Mouse (Mus musculus) liver, embryonic 15.5 days (tissue): Measurements from ENCODE around the gene Irf2. TPM values are rescaled to one million over a fixed set of nuclear protein-coding genes. Genes with fewer than 3 reads are reported as not detected.

Experiments
- ATAC-seq: fragments of 200-750 bp; cut with Nextera tagmentation; 2 replicates; pipeline ENCODE4 v1.8.0; 2017; ENCODE audit warnings: moderate number of reproducible peaks, mild to moderate bottlenecking, moderate library complexity; ENCODE audit not compliant: insufficient read depth
- H3K27ac ChIP-seq: fragments of 300-500 bp; sonication (generic); replicated peaks from 2 replicates; pipeline ENCODE4 v1.5.1; 2015; ENCODE audit warnings: mild to moderate bottlenecking, inconsistent platforms
- H3K27me3 ChIP-seq: fragments of 300-500 bp; sonication (generic); 2 replicates; pipeline ENCODE4 v1.6.1; 2015; ENCODE audit warnings: mild to moderate bottlenecking, inconsistent platforms
- H3K36me3 ChIP-seq: fragments of 300-500 bp; sonication (generic); replicated peaks from 2 replicates; pipeline ENCODE4 v1.6.1; 2015; ENCODE audit warnings: moderate library complexity, mild to moderate bottlenecking, inconsistent platforms
- H3K4me1 ChIP-seq: fragments of 300-500 bp; sonication (generic); replicated peaks from 2 replicates; pipeline ENCODE4 v1.6.1; 2015; ENCODE audit warnings: inconsistent platforms
- H3K4me2 ChIP-seq: fragments of 300-500 bp; sonication (generic); 2 replicates; pipeline ENCODE4 v1.6.1; 2015; ENCODE audit warnings: moderate library complexity, mild to moderate bottlenecking, inconsistent platforms
- H3K4me3 ChIP-seq: fragments of 300-500 bp; sonication (generic); replicated peaks from 2 replicates; pipeline ENCODE4 v1.5.1; 2015; ENCODE audit warnings: mild to moderate bottlenecking, inconsistent platforms
- H3K9ac ChIP-seq: fragments of 300-500 bp; sonication (generic); 2 replicates; pipeline ENCODE4 v1.6.1; 2015; ENCODE audit warnings: moderate library complexity, mild to moderate bottlenecking, inconsistent platforms
- H3K9me3 ChIP-seq: fragments of 300-500 bp; sonication (generic); replicated peaks from 2 replicates; pipeline ENCODE4 v1.6.1; 2016; ENCODE audit warnings: inconsistent platforms
- WGBS: fragments of 180-500 bp; shearing (Covaris S2); methylation state at CpG from one replicate; pipeline ENCODE4 v1.1.7; 2015; ENCODE audit warnings: mixed read lengths; ENCODE audit not compliant: insufficient replicate concordance; 5-methylcytosine and 5-hydroxymethylcytosine counted together
- polyA plus RNA-seq: library from polyadenylated mRNA; unstranded; fragments of >200 nt; fragmentation: Nextera tagmentation; extraction: Ambion mirVana; gene quantifications from 2 replicates; pipeline ENCODE4 v1.2.1, GENCODE M21; 2015

Irf2 gene
- polyA plus RNA-seq, 1 experiment from 2014 or later = 10.1 TPM

DNA sequence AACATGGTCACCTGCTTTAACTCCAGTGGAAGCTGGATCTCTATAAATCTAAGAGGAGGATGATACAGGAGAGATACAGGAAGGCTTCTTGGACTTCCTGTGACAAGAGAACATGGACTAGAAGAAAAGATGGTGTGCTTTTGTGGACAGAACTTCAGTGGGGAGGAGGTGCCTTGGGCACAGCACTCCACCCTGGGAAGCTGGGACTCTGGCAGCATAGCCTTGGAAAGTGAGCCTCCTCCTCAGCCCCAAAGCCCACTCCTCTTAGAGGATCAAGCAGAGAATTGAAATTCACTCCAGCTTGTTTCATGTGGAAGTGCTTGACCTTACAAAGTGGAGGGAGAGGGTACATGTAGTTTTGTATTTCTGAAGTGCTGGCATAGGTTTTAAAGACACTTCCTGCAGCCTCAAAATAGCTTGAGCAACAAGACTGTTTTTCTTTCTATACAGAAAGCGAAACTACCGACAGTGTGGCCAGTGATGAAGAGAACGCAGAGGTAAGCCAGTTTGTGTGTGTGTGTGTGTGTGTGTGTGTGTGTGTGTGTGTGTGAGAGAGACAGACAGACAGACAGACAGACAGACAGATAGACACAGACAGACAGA, 104.9 kb downstream of the Irf2 start:
- peaks cover 34% of the 10 kb centered on the region; the same call in 1 of the 2 replicates for H3K36me3 ChIP-seq
- peak overlapping the region; percentile 23 for H3K4me2 ChIP-seq
- no peaks in the 10 kb centered on the region for H3K27me3 ChIP-seq
- H3K4me1 ChIP-seq = peaks cover 47% of the 10 kb centered on the region
- H3K4me3 ChIP-seq = no peak overlapping the region
- H3K27ac ChIP-seq = peak overlapping the region; percentile 75
- peak; percentile 41; the same call in 1 of the 2 replicates for ATAC-seq
- WGBS = 39% methylated on average over 3 of the region's 3 CpGs
- no peak overlapping the region for H3K9ac ChIP-seq
- no peaks in the 10 kb centered on the region for H3K9me3 ChIP-seq

DNA sequence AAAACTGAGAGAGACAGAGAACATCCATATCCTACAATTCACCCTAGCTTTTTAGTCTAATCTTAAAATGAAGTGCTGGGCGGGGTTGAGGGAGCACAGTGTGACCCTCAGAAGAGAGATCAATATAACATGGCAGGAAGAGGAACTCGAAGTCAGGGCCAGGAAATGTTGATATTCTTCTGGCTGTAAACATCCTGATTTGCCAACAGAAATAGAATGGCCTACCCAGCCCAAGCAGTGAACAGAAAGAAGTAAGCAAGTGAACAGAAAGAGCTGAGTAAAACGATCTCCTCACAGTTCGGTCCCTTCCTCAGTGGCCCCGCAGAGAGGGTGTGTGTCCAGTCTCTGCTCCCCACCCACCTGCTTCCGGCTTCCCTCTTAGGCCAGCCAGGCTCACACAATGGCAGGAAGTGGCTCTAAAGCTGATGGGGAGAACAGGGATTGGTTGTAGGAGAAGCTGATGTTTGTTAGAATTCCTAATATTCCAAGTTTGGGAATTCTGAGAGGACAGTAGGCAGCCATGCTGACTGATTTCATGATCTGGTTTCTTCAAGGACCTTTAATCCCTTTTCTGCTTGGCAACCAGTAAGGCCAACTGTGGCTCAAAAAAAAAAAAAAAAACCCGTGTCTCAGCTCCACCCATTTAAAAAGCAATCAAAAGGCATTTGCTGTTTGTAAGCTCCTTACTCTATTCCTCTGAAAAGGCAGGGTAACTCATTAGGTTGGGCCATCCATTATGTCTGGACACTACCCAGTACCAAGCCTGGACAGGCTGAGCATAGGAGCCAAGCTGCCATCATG, 105.6 kb downstream of the Irf2 start:
- H3K4me3 ChIP-seq = no peak overlapping the region
- H3K27me3 ChIP-seq = no peaks in the 10 kb centered on the region
- peaks cover 27% of the 10 kb centered on the region; the same call in 1 of the 2 replicates for H3K36me3 ChIP-seq
- peak; percentile 63 for ATAC-seq
- peaks cover 53% of the 10 kb centered on the region for H3K4me1 ChIP-seq
- peak overlapping the region; percentile 23 for H3K4me2 ChIP-seq
- H3K9ac ChIP-seq = no peak overlapping the region
- 19% methylated on average over 7 of the region's 7 CpGs for WGBS
- H3K27ac ChIP-seq = peak overlapping the region; percentile 75
- no peaks in the 10 kb centered on the region for H3K9me3 ChIP-seq

DNA sequence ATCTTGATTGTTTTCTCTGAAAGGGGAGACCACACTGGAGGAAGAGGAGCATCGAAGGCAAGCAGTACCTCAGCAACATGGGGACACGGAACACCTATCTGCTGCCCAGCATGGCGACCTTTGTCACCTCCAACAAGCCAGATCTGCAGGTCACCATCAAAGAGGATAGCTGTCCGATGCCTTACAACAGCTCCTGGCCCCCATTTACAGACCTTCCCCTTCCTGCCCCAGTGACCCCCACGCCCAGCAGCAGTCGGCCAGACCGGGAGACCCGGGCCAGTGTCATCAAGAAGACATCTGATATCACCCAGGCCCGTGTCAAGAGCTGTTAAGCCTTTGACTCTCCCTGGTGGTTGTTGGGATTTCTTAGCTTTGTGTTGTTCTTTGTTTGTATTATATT, 106.4 kb downstream of the Irf2 start:
- peaks cover 20% of the 10 kb centered on the region; the same call in 1 of the 2 replicates for H3K36me3 ChIP-seq
- WGBS = 73% methylated on average over 9 of the region's 9 CpGs
- H3K9me3 ChIP-seq = no peaks in the 10 kb centered on the region
- H3K9ac ChIP-seq = no peak overlapping the region
- H3K27me3 ChIP-seq = no peaks in the 10 kb centered on the region
- no peak for ATAC-seq
- H3K27ac ChIP-seq = peak overlapping the region; percentile 75
- no peak overlapping the region for H3K4me3 ChIP-seq
- H3K4me2 ChIP-seq = no peak overlapping the region
- H3K4me1 ChIP-seq = peaks cover 60% of the 10 kb centered on the region

DNA sequence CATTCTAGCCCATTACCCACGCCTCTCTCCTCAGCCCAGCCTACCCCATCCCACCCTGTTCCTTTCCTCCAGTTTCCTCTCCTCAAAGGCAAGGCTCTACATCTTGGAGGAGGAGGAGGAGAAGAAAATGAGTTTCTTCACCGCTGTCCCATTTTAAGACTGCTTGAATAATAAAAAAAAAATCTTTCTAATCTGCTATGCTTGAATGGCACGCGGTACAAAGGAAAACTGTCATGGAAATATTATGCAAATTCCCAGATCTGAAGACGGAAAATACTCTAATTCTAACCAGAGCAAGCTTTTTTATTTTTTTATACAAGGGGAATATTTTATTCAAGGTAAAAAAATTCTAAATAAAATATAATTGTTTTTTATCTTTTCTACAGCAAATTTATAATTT, 107.4 kb downstream of the Irf2 start:
- Histone ChIP-seq H3K9me3 (no peaks in the 10 kb centered on the region), H3K27ac (no peak overlapping the region), H3K4me1 (peaks cover 63% of the 10 kb centered on the region), H3K4me3 (no peak overlapping the region), H3K4me2 (no peak overlapping the region), H3K36me3 (peaks cover 19% of the 10 kb centered on the region; the same call in 1 of the 2 replicates), H3K9ac (no peak overlapping the region), H3K27me3 (no peaks in the 10 kb centered on the region)
- 80% methylated on average over 5 of the region's 5 CpGs for WGBS
- ATAC-seq = no peak

DNA sequence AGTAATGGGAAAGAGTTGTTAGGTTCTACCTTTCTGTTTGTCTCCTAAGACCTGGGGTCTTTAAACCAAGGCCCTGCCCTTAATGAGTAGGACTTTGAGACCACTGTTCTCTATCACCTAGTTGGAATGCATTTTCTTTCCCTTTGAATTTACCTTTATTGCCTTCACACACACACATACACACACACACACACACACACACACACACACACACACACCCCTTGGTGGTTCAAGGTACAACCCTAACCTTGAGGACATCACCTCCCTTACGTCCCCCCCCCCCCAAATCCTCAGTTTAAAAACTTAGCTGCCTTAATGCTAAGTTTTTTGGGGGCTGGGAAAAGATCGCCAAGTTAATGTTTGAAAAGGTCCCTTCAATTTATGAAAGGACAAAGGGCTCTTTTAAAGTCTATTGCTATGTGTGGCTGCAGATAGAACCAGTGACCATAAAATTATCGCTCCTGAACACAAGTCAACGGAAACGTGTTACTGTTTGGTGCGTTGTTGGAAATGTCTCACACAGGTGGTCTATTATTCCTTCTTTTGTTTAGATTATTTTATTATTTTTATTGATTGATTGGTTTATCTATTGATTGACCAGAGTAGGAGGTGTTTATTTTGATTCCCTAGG, 108.6 kb downstream of the Irf2 start:
- H3K9me3 ChIP-seq = no peaks in the 10 kb centered on the region
- H3K36me3 ChIP-seq = peaks cover 19% of the 10 kb centered on the region; the same call in 1 of the 2 replicates
- no peak overlapping the region for H3K27ac ChIP-seq
- WGBS = 63% methylated on average over 6 of the region's 6 CpGs
- no peak overlapping the region for H3K4me2 ChIP-seq
- no peak for ATAC-seq
- no peaks in the 10 kb centered on the region for H3K27me3 ChIP-seq
- no peak overlapping the region for H3K9ac ChIP-seq
- peaks cover 51% of the 10 kb centered on the region for H3K4me1 ChIP-seq
- H3K4me3 ChIP-seq = no peak overlapping the region

DNA sequence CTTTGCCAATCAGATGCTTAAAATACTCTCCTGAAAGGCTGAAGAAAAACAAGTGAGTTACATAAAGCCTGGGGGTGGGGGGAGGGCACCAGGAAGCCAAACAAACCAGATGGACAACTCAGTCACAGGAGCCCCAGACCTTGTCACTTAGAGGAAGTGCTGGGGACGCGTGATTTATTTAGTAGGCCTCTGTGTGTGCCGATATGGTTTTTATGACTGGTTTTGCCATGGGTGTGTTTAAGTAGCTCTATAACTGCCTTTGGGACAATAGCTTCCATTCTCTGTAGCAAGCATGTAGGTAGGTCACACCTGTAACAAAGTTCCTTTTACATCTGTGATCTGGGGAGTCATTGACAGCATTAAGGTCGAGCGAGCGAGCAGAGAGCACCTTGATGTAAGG, 109.4 kb downstream of the Irf2 start:
- Histone ChIP-seq H3K27me3 (no peaks in the 10 kb centered on the region), H3K36me3 (peaks cover 19% of the 10 kb centered on the region; the same call in 1 of the 2 replicates), H3K9ac (no peak overlapping the region), H3K27ac (no peak overlapping the region), H3K4me2 (no peak overlapping the region), H3K4me3 (no peak overlapping the region), H3K4me1 (peaks cover 45% of the 10 kb centered on the region), H3K9me3 (no peaks in the 10 kb centered on the region)
- ATAC-seq = no peak
- WGBS = 25% methylated on average over 6 of the region's 6 CpGs

DNA sequence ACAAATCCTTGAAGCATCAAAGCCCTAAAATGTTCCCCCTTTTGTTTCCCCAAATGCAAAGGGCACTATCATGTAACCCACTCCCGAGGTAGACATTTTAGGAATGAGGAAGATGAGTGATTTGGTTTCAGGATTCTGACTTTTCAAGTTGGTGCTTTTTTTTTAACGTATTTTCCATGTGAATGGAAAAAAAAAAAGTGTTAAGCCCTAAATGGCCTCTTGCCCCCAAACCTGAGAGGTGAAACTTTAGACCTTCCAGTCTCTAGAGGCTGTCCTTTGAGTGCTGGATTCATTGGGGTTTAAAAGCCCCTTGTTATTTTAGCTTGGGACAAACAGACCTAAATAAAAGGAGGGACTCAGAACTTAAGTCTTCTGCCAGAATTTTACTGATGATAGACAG, 109.9 kb downstream of the Irf2 start:
- H3K9me3 ChIP-seq = no peaks in the 10 kb centered on the region
- H3K4me3 ChIP-seq = no peak overlapping the region
- no peak overlapping the region for H3K4me2 ChIP-seq
- peaks cover 19% of the 10 kb centered on the region; the same call in 1 of the 2 replicates for H3K36me3 ChIP-seq
- peaks cover 40% of the 10 kb centered on the region for H3K4me1 ChIP-seq
- WGBS = 14% methylated on average over 2 of the region's 2 CpGs
- no peak overlapping the region for H3K27ac ChIP-seq
- no peaks in the 10 kb centered on the region for H3K27me3 ChIP-seq
- no peak for ATAC-seq
- no peak overlapping the region for H3K9ac ChIP-seq

DNA sequence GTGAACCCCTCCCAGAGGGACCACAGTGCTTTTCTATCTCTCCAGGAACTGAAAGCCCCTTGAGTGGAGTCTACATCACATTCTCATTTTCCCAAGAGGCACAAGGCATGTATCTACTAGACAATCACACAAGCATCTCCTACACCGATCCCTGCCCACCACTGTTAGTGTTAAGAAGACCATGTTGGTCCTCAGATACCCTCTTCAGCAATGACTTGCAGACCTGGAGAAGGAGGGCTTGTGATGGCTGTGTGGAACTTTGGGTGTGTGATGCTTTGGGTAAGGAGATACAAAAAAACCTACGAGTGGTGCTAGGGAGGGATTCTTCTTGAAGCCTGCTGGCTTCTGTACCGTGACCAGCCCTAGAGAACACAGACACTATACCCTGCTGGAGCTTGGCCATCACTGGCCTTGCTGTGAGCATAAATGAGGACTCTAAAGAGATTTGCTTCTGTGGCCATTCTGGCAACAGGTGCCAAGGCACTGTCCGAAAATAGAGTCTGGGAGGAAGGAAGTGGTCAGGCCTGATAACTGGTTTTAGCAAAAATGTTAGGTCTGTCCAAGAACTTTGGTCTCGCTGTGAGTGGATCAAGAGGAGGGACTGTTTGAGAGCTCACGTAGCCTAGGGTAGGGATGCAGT, 110.8 kb downstream of the Irf2 start:
- Histone ChIP-seq H3K4me2 (no peak overlapping the region), H3K4me1 (peaks cover 31% of the 10 kb centered on the region), H3K27ac (peak overlapping the region; percentile 51; the same call in 1 of the 2 replicates), H3K9me3 (no peaks in the 10 kb centered on the region), H3K4me3 (no peak overlapping the region), H3K36me3 (peaks cover 19% of the 10 kb centered on the region; the same call in 1 of the 2 replicates), H3K27me3 (no peaks in the 10 kb centered on the region), H3K9ac (no peak overlapping the region)
- WGBS = 39% methylated on average over 6 of the region's 6 CpGs
- no peak for ATAC-seq

DNA sequence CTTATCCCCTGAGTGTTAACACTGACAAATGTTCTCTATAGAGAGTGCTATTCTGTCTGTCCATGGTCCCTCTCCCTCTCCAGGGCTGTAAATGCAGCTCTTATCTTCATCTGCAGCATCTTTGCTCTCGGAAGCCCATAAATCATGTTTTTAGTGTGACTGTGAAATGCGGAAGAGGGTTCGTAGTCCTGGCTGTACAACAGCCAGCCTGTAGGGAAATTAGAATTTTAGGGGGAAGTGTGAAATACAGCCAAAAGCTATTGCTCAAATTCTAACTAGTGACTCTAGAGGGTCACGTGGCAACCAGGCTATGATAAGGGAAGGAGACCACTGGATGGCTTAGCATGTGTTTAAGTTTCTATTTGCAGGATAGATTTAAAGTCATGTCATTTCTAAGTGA, 112.0 kb downstream of the Irf2 start:
- no peak overlapping the region for H3K4me3 ChIP-seq
- peaks cover 28% of the 10 kb centered on the region for H3K4me1 ChIP-seq
- no peak overlapping the region for H3K9ac ChIP-seq
- no peaks in the 10 kb centered on the region for H3K9me3 ChIP-seq
- peak overlapping the region; percentile 19; the same call in 1 of the 2 replicates for H3K27ac ChIP-seq
- 20% methylated on average over 4 of the region's 4 CpGs for WGBS
- no peak overlapping the region for H3K4me2 ChIP-seq
- peaks cover 8% of the 10 kb centered on the region; the same call in 1 of the 2 replicates for H3K36me3 ChIP-seq
- ATAC-seq = no peak
- H3K27me3 ChIP-seq = no peaks in the 10 kb centered on the region

DNA sequence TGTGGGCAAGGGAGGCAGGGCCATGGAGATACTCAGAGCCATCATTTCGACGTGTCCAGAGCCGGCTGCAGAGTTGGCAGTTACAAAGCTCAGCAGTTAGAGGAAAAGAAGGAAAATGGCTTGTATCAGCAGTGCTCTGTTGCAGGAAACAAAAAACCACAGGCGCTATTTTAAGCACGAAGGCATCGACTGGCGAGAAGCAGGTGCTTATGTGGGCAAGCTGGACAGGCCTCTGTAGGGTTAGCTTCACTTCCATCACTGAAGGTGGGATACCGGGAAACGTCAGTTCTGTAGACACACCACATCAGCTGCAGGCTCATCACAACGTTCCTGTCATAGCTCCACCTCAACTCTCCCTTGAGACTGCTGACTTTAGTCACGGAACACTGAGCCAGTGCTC, 112.8 kb downstream of the Irf2 start:
- Histone ChIP-seq H3K36me3 (peaks cover 5% of the 10 kb centered on the region; the same call in 1 of the 2 replicates), H3K9me3 (no peaks in the 10 kb centered on the region), H3K27me3 (no peaks in the 10 kb centered on the region), H3K4me3 (no peak overlapping the region), H3K27ac (peak overlapping the region; percentile 51; the same call in 1 of the 2 replicates), H3K4me1 (peaks cover 28% of the 10 kb centered on the region), H3K9ac (no peak overlapping the region), H3K4me2 (no peak overlapping the region; the same call in 1 of the 2 replicates)
- ATAC-seq = 0 out of 2 replicates have a peak, but pooled peaks have one; percentile 34
- 18% methylated on average over 11 of the region's 11 CpGs for WGBS
